Mouse (Mus musculus) neural tube, embryonic 13.5 days (tissue): ENCODE results near the gene Olfr221. TPM values are rescaled to one million over a fixed set of nuclear protein-coding genes. Genes with fewer than 3 reads are reported as not detected.

ENCODE experiments used
- ATAC-seq: fragments of 200-750 bp; cut with Nextera tagmentation; 2 replicates; pipeline ENCODE4 v1.8.0; 2017; ENCODE audit warnings: low read depth, mild to moderate bottlenecking, moderate TSS enrichment, moderate library complexity
- H3K27ac ChIP-seq: fragments of 300-500 bp; sonication (generic); replicated peaks from 2 replicates; pipeline ENCODE4 v1.5.1; 2015; ENCODE audit warnings: moderate library complexity, mild to moderate bottlenecking, inconsistent platforms
- H3K27me3 ChIP-seq: fragments of 300-500 bp; sonication (generic); 2 replicates; pipeline ENCODE4 v1.6.1; 2015; ENCODE audit warnings: mild to moderate bottlenecking, inconsistent platforms
- H3K36me3 ChIP-seq: fragments of 300-500 bp; sonication (generic); 2 replicates; pipeline ENCODE4 v1.6.1; 2015; ENCODE audit warnings: mild to moderate bottlenecking, inconsistent platforms
- H3K4me1 ChIP-seq: fragments of 300-500 bp; sonication (generic); replicated peaks from 2 replicates; pipeline ENCODE4 v1.6.1; 2015; ENCODE audit warnings: inconsistent platforms
- H3K4me2 ChIP-seq: fragments of 300-500 bp; sonication (generic); 2 replicates; pipeline ENCODE4 v1.6.1; 2015; ENCODE audit warnings: inconsistent platforms, mild to moderate bottlenecking, moderate library complexity
- H3K4me3 ChIP-seq: fragments of 300-500 bp; sonication (generic); 2 replicates; pipeline ENCODE4 v1.5.1; 2015; ENCODE audit warnings: mild to moderate bottlenecking, inconsistent platforms
- H3K9ac ChIP-seq: fragments of 300-500 bp; sonication (generic); 2 replicates; pipeline ENCODE4 v1.6.1; 2015; ENCODE audit warnings: moderate library complexity, mild to moderate bottlenecking, inconsistent platforms
- H3K9me3 ChIP-seq: fragments of 300-500 bp; sonication (generic); 2 replicates; pipeline ENCODE4 v1.6.1; 2016; ENCODE audit warnings: inconsistent platforms
- WGBS: fragments of 180-500 bp; shearing (Covaris S2); methylation state at CpG from one replicate; pipeline ENCODE4 v1.1.7; 2015; 5-methylcytosine and 5-hydroxymethylcytosine counted together
- polyA plus RNA-seq: library from polyadenylated mRNA; unstranded; fragments of >200 nt; fragmentation: Nextera tagmentation; extraction: Ambion mirVana; gene quantifications from 2 replicates; pipeline ENCODE4 v1.2.1, GENCODE M21; 2015

Gene Olfr221
- polyA plus RNA-seq, 1 experiment from 2014 or later: not detected

GRCm38 (mm10) chr14:52018248-52019050, 23.8 kb downstream of the Olfr221 start:
- no peak for ATAC-seq
- H3K27me3 ChIP-seq: no peaks in the 10 kb centered on the region
- H3K9ac ChIP-seq: peak overlapping the region; percentile 96
- H3K9me3 ChIP-seq: no peaks in the 10 kb centered on the region
- no peaks in the 10 kb centered on the region for H3K36me3 ChIP-seq
- H3K4me1 ChIP-seq: peaks cover 61% of the 10 kb centered on the region
- peak overlapping the region; percentile 68 for H3K4me2 ChIP-seq
- H3K4me3 ChIP-seq: peak overlapping the region; percentile 71
- 86% methylated on average over 15 of the region's 15 CpGs for WGBS
- H3K27ac ChIP-seq: peak overlapping the region; percentile 99

- H3K4me2 ChIP-seq: no peak overlapping the region
- no peak overlapping the region for H3K27ac ChIP-seq
- ATAC-seq: no peak
- H3K9ac ChIP-seq: no peak overlapping the region
- no peak overlapping the region for H3K4me3 ChIP-seq
- H3K27me3 ChIP-seq: no peaks in the 10 kb centered on the region
- no peaks in the 10 kb centered on the region for H3K36me3 ChIP-seq
- H3K4me1 ChIP-seq: peaks cover 62% of the 10 kb centered on the region
- no peaks in the 10 kb centered on the region for H3K9me3 ChIP-seq
- WGBS: 83% methylated on average over 4 of the region's 4 CpGs
Observed at GRCm38 (mm10) chr14:52017662-52018061, 24.6 kb downstream of the Olfr221 start.

DNA sequence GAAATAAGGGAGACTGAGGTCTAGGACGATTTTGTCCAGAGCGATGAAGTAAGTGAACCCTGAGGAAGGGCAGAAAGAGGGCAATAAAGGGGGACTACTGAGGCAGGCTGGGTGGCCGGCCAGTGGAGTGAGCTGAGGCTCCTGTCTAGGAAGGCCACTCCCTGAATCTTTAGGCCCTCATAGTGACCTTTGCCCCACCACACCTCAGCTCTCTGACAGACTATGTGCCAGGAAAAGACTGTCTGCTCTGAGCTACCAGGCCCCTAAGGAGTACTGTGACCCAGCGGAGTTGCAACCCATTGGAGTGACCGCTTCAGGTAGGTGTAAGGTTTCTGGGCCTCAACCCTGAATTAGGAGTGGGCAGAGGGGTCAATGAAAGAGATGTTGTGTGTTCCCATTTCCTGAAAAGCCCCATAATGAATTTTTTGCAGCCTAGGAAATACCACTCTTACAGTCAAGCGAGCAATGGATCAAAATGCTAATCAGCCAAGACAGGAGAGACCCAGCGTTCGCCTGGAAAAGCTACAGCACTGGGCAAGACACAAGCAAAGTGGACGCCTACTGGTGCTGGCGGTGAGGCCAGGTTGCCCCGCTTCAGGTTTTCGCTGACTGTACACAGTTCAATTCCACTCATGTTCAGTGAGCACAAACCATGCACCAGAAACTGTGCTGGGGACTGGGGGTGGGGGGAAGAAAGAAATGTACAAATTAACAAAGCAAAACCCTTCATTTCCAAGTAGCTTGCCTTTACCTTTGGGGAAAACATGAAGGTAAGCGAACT, 25.4 kb downstream of the Olfr221 start:
- 68% methylated on average over 13 of the region's 13 CpGs for WGBS
- no peak for ATAC-seq
- peak overlapping the region; percentile 31; the same call in 1 of the 2 replicates for H3K9ac ChIP-seq
- H3K27me3 ChIP-seq: no peaks in the 10 kb centered on the region
- H3K4me2 ChIP-seq: no peak overlapping the region
- H3K9me3 ChIP-seq: no peaks in the 10 kb centered on the region
- H3K4me1 ChIP-seq: peaks cover 67% of the 10 kb centered on the region
- H3K4me3 ChIP-seq: no peak overlapping the region
- no peaks in the 10 kb centered on the region for H3K36me3 ChIP-seq
- peak overlapping the region; percentile 98; the same call in 1 of the 2 replicates for H3K27ac ChIP-seq

DNA sequence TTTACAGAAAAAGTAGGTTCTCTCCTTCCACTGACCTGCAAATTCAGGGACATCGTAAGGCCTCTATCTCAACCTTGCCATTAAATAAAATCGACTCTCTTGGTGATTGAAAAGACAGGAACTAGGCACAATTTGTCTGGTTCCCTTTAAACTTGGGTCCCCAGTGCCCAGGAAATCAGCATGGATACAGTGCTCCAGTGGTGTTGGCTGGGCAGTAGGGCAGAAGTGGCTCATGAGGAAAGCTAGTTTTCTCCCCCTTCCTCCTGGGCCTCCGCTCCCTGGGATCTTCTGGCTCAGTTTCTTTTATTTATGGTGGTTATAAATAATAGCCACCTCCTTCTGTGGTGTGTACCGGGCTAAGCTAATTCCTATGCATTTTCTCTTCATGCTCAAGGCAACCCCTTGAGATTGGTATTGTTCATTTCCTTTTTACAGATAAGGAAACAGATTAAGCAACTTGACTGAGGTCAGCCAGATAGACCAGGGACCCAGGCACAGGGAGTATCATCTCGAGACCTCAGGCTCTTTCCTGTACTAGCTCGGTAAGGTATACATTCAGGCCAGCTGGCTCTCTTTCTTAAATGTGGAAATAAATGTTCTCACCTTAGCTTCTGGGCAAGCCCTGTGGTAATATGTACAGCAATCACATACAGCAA, 26.7 kb downstream of the Olfr221 start, which contains the start of gene Tmem253:
Gene Tmem253 (plus strand): TSS at position 214 of the 656 bp plus-strand sequence.
- H3K27me3 ChIP-seq: no peaks in the 10 kb centered on the region
- ATAC-seq: no peak
- H3K4me1 ChIP-seq: peaks cover 68% of the 10 kb centered on the region
- 20% methylated on average over 6 of the region's 6 CpGs for WGBS
- no peaks in the 10 kb centered on the region for H3K36me3 ChIP-seq
- H3K9me3 ChIP-seq: no peaks in the 10 kb centered on the region
- H3K9ac ChIP-seq: peak within 1 kb of the TSS; percentile 91
- H3K27ac ChIP-seq: peak within 1 kb of the TSS; percentile 98
- peak within 1 kb of the TSS; percentile 72 for H3K4me2 ChIP-seq
- peak within 1 kb of the TSS; percentile 64 for H3K4me3 ChIP-seq

DNA sequence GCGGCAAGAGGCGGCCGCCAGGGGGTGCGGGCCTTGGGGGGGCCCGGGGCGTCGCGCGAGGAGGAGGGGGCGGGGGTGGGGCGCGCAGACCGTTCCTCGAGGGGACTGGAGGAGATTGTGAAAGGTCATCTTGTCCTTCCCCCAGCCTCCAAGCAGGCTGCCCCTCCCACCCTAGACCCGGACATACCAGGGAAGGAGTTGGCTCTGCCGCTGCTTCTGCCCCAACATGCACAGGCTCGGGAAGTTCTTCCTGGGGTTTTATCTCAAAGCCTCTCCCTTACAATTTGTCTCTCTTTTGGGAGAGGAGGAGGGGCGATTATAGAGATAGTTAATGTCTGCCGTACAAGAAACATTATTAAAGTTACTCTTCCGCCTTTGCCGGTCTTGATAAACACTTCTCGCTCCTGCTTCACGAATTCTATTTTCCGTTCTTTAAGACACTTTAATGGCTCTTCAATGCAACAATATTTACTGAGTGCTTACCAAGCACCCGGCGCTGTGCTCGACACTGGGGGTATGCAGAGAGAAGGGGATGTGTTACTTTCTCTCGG, 27.4 kb downstream of the Olfr221 start:
- Histone ChIP-seq H3K36me3 (no peaks in the 10 kb centered on the region), H3K4me3 (peak overlapping the region; percentile 64), H3K9ac (peak overlapping the region; percentile 91), H3K9me3 (no peaks in the 10 kb centered on the region), H3K27ac (peak overlapping the region; percentile 98), H3K4me2 (peak overlapping the region; percentile 72), H3K27me3 (no peaks in the 10 kb centered on the region), H3K4me1 (peaks cover 73% of the 10 kb centered on the region)
- 0 out of 2 replicates have a peak, but pooled peaks have one; percentile 2 for ATAC-seq
- under 1% methylated on average over 19 of the region's 28 CpGs for WGBS

DNA sequence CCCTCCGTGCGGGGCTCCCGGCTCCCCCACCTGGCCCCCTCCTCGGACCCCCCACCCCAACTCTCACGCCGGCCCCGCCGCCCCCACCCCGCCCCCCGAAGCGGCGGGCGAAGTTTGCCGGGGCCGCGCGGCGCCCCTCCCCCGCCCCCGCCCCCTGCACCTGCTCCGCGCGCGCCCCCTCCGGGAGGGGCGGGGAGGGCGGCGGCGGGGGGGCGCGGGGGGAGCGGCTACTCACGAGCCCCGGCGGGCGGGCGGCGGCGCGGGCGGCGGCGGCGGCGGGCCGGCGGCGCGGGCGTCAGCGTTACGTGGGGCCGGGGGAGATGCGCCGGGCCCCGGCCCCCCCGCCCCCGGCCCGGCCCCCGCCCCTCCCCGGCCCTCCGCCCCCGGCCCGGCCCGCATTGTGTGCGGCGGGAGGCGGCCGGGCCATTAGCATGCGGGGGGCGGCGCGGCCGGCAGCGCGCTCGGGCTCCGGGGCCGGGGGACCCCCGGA, 27.9 kb downstream of the Olfr221 start:
- peak overlapping the region; percentile 91 for H3K9ac ChIP-seq
- peak overlapping the region; percentile 98 for H3K27ac ChIP-seq
- H3K36me3 ChIP-seq: peaks cover 2% of the 10 kb centered on the region; the same call in 1 of the 2 replicates
- peak overlapping the region; percentile 64 for H3K4me3 ChIP-seq
- H3K9me3 ChIP-seq: no peaks in the 10 kb centered on the region
- WGBS: 0% methylated on average over 1 of the region's 80 CpGs
- no peaks in the 10 kb centered on the region for H3K27me3 ChIP-seq
- peaks cover 79% of the 10 kb centered on the region for H3K4me1 ChIP-seq
- no peak for ATAC-seq
- peak overlapping the region; percentile 72 for H3K4me2 ChIP-seq

GRCm38 (mm10) chr14:52013771-52014219, 28.5 kb downstream of the Olfr221 start:
- H3K27ac ChIP-seq: peak overlapping the region; percentile 98
- peak overlapping the region; percentile 72 for H3K4me2 ChIP-seq
- peak overlapping the region; percentile 91 for H3K9ac ChIP-seq
- no peaks in the 10 kb centered on the region for H3K9me3 ChIP-seq
- H3K27me3 ChIP-seq: no peaks in the 10 kb centered on the region
- peaks cover 8% of the 10 kb centered on the region for H3K36me3 ChIP-seq
- H3K4me3 ChIP-seq: peak overlapping the region; percentile 64
- WGBS: 0% methylated on average over 6 of the region's 24 CpGs
- H3K4me1 ChIP-seq: peaks cover 80% of the 10 kb centered on the region
- ATAC-seq: no peak

GRCm38 (mm10) chr14:52013021-52013610, 29.1 kb downstream of the Olfr221 start:
- Histone ChIP-seq H3K9me3 (no peaks in the 10 kb centered on the region), H3K36me3 (peaks cover 14% of the 10 kb centered on the region), H3K4me1 (peaks cover 80% of the 10 kb centered on the region), H3K4me2 (peak overlapping the region; percentile 72), H3K4me3 (peak overlapping the region; percentile 64), H3K27ac (peak overlapping the region; percentile 98), H3K27me3 (no peaks in the 10 kb centered on the region), H3K9ac (peak overlapping the region; percentile 91)
- WGBS: 18% methylated on average over 8 of the region's 8 CpGs
- no peak for ATAC-seq

- Histone ChIP-seq H3K9ac (peak overlapping the region; percentile 91), H3K9me3 (no peaks in the 10 kb centered on the region), H3K4me1 (peaks cover 79% of the 10 kb centered on the region), H3K27me3 (no peaks in the 10 kb centered on the region), H3K27ac (peak overlapping the region; percentile 98), H3K36me3 (peaks cover 16% of the 10 kb centered on the region), H3K4me3 (peak overlapping the region; percentile 64), H3K4me2 (peak overlapping the region; percentile 72)
- WGBS: 27% methylated on average over 5 of the region's 5 CpGs
- no peak for ATAC-seq
Observed at GRCm38 (mm10) chr14:52012553-52012952, 29.7 kb downstream of the Olfr221 start.

- peak overlapping the region; percentile 98 for H3K27ac ChIP-seq
- H3K9me3 ChIP-seq: no peaks in the 10 kb centered on the region
- ATAC-seq: no peak
- H3K4me3 ChIP-seq: peak overlapping the region; percentile 64; the same call in 1 of the 2 replicates
- peak overlapping the region; percentile 72 for H3K4me2 ChIP-seq
- 46% methylated on average over 4 of the region's 4 CpGs for WGBS
- no peaks in the 10 kb centered on the region for H3K27me3 ChIP-seq
- peaks cover 83% of the 10 kb centered on the region for H3K4me1 ChIP-seq
- peak overlapping the region; percentile 91 for H3K9ac ChIP-seq
- H3K36me3 ChIP-seq: peaks cover 21% of the 10 kb centered on the region
Observed at GRCm38 (mm10) chr14:52012085-52012484, 30.2 kb downstream of the Olfr221 start.

DNA sequence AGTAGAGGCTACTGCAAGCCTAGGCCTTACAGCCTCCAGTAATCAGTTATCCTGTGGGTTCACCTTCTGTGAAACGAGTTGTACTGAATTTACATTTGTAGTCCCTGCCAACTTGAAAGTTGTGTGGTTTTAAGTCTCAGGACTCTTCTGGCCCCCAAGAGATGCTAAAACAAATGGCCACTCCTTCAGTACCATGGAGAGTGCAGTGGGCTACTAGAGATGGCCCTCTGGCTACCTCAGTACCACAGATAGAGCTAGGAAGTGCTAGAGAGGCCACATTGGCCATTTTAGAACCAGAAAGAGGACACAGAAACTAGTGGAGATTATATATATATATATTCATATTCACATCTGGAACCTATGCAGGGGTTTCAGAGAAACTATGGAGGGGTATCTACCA, 30.6 kb downstream of the Olfr221 start:
- no peaks in the 10 kb centered on the region for H3K27me3 ChIP-seq
- H3K4me1 ChIP-seq: peaks cover 81% of the 10 kb centered on the region
- H3K4me2 ChIP-seq: peak overlapping the region; percentile 72
- peak overlapping the region; percentile 98 for H3K27ac ChIP-seq
- no peak overlapping the region for H3K9ac ChIP-seq
- ATAC-seq: no peak
- H3K4me3 ChIP-seq: no peak overlapping the region
- WGBS: 43% methylated on average over 1 of the region's 1 CpGs
- H3K9me3 ChIP-seq: no peaks in the 10 kb centered on the region
- peaks cover 25% of the 10 kb centered on the region for H3K36me3 ChIP-seq
